Mouse (Mus musculus) thymus, postnatal 4 days (tissue): Measurements from ENCODE around the gene Magi2.

Experiments
- DNase-seq: peaks from one replicate; pipeline ENCODE4 v3.0.0; 2021

Gene Magi2

GRCm38 (mm10) chr5:20087083-20087482 is 860.2 kb downstream of the Magi2 start:
- DNase-seq, result no peak

- DNase-seq, result no peak
Observed at GRCm38 (mm10) chr5:20103869-20104268, 877.0 kb downstream of the Magi2 start.

GRCm38 (mm10) chr5:20104496-20104895 is 877.7 kb downstream of the Magi2 start:
- DNase-seq, result no peak

GRCm38 (mm10) chr5:20109496-20109895 is 882.7 kb downstream of the Magi2 start:
- no peak for DNase-seq

- DNase-seq, result no peak
Observed at GRCm38 (mm10) chr5:20117156-20117555, 890.3 kb downstream of the Magi2 start.

GRCm38 (mm10) chr5:20140235-20140634 is 913.4 kb downstream of the Magi2 start:
- DNase-seq, result no peak

- DNase-seq, result no peak
Observed at GRCm38 (mm10) chr5:20140662-20141444, 914.0 kb downstream of the Magi2 start.

- no peak for DNase-seq
Observed at GRCm38 (mm10) chr5:20153359-20154125, 926.7 kb downstream of the Magi2 start.

GRCm38 (mm10) chr5:20196765-20197164 is 969.9 kb downstream of the Magi2 start:
- DNase-seq, result no peak

- DNase-seq, result no peak
Observed at GRCm38 (mm10) chr5:20197395-20197794, 970.6 kb downstream of the Magi2 start.

GRCm38 (mm10) chr5:20201348-20201747 is 974.5 kb downstream of the Magi2 start:
- DNase-seq, result no peak

- no peak for DNase-seq
Observed at GRCm38 (mm10) chr5:20208110-20208509, 981.3 kb downstream of the Magi2 start.

- no peak for DNase-seq
Observed at GRCm38 (mm10) chr5:20213299-20213698, 986.5 kb downstream of the Magi2 start.

GRCm38 (mm10) chr5:20226471-20227210 is 999.8 kb downstream of the Magi2 start:
- DNase-seq, result no peak

GRCm38 (mm10) chr5:20227912-20228762 is 1001.3 kb downstream of the Magi2 start:
- no peak for DNase-seq

- DNase-seq, result no peak
Observed at GRCm38 (mm10) chr5:20231908-20232307, 1005.1 kb downstream of the Magi2 start.

GRCm38 (mm10) chr5:20241523-20241922 is 1014.7 kb downstream of the Magi2 start:
- no peak for DNase-seq

- no peak for DNase-seq
Observed at GRCm38 (mm10) chr5:20242496-20242895, 1015.7 kb downstream of the Magi2 start.

GRCm38 (mm10) chr5:20249382-20249781 is 1022.5 kb downstream of the Magi2 start:
- no peak for DNase-seq

GRCm38 (mm10) chr5:20251541-20251940 is 1024.7 kb downstream of the Magi2 start:
- DNase-seq, result no peak

- DNase-seq, result no peak
Observed at GRCm38 (mm10) chr5:20256150-20256868, 1029.5 kb downstream of the Magi2 start.

- DNase-seq, result no peak
Observed at GRCm38 (mm10) chr5:20256933-20257332, 1030.1 kb downstream of the Magi2 start.
